Mouse (Mus musculus): ENCODE results near the gene Lca5l.

Gene Lca5l

GRCm38 (mm10) chr16:96199913-96200701 lies 8.0 kb upstream of the Lca5l start, which contains the start of gene Sh3bgr:
Gene Sh3bgr (plus strand): TSS chr16:96200450.
- H3K27me3 ChIP-seq (ENCODE audit: insufficient read depth, low read length): peaks cover 14% of the 10 kb centered on the region
- H3K9me3 ChIP-seq (ENCODE audit: low read length): peaks cover 7% of the 10 kb centered on the region; the same call in 1 of the 2 replicates
- H3K36me3 ChIP-seq (ENCODE audit: insufficient read depth, low read length): no peaks in the 10 kb centered on the region
- peak within 1 kb of the TSS; percentile 73 for H3K4me3 ChIP-seq (replicated peaks; ENCODE audit: low read length)
- peaks cover 16% of the 10 kb centered on the region for H3K4me1 ChIP-seq (replicated peaks; ENCODE audit: low read depth, low read length)
- TF ChIP-seq NANOG (IDR thresholded peaks at IDR 0.05; ENCODE audit: borderline replicate concordance, low read length): no peak
- TF ChIP-seq CTCF (conservative IDR thresholded peaks at IDR 0.05; ENCODE audit: low read length): no peak
- no peak for TF ChIP-seq POU5F1 (IDR thresholded peaks at IDR 0.05; ENCODE audit: borderline replicate concordance, low read length)

GRCm38 (mm10) chr16:96187619-96188018 lies 4.5 kb downstream of the Lca5l start:
- H3K36me3 ChIP-seq (ENCODE audit: insufficient read depth, low read length): no peaks in the 10 kb centered on the region
- peaks cover 15% of the 10 kb centered on the region for H3K4me1 ChIP-seq (replicated peaks; ENCODE audit: low read depth, low read length)
- H3K9me3 ChIP-seq (ENCODE audit: low read length): no peaks in the 10 kb centered on the region
- TF ChIP-seq POU5F1 (IDR thresholded peaks at IDR 0.05; ENCODE audit: borderline replicate concordance, low read length): no peak
- TF ChIP-seq NANOG (IDR thresholded peaks at IDR 0.05; ENCODE audit: borderline replicate concordance, low read length): no peak
- no peak for TF ChIP-seq CTCF (conservative IDR thresholded peaks at IDR 0.05; ENCODE audit: low read length)
- peaks cover 21% of the 10 kb centered on the region for H3K27me3 ChIP-seq (ENCODE audit: insufficient read depth, low read length)
- H3K4me3 ChIP-seq (replicated peaks; ENCODE audit: low read length): no peak overlapping the region

GRCm38 (mm10) chr16:96179156-96179555 lies 12.9 kb downstream of the Lca5l start:
- no peak for TF ChIP-seq POU5F1 (IDR thresholded peaks at IDR 0.05; ENCODE audit: borderline replicate concordance, low read length)
- peak; percentile 53 for TF ChIP-seq CTCF (conservative IDR thresholded peaks at IDR 0.05; ENCODE audit: low read length)
- Histone ChIP-seq H3K9me3 (ENCODE audit: low read length) (no peaks in the 10 kb centered on the region), H3K36me3 (ENCODE audit: insufficient read depth, low read length) (0 out of 2 replicates have a peak, but pooled peaks cover 4% of the 10 kb centered on the region)

GRCm38 (mm10) chr16:96175399-96175798 lies 16.7 kb downstream of the Lca5l start:
- no peaks in the 10 kb centered on the region; the same call in 1 of the 2 replicates for H3K4me1 ChIP-seq (replicated peaks; ENCODE audit: low read depth, low read length)
- H3K9me3 ChIP-seq (ENCODE audit: low read length): no peaks in the 10 kb centered on the region
- H3K4me3 ChIP-seq (replicated peaks; ENCODE audit: low read length): no peak overlapping the region
- TF ChIP-seq NANOG (IDR thresholded peaks at IDR 0.05; ENCODE audit: borderline replicate concordance, low read length) (no peak), CTCF (conservative IDR thresholded peaks at IDR 0.05; ENCODE audit: low read length) (no peak), POU5F1 (IDR thresholded peaks at IDR 0.05; ENCODE audit: borderline replicate concordance, low read length) (no peak)
- H3K27me3 ChIP-seq (ENCODE audit: insufficient read depth, low read length): no peaks in the 10 kb centered on the region
- 0 out of 2 replicates have a peak, but pooled peaks cover 4% of the 10 kb centered on the region for H3K36me3 ChIP-seq (ENCODE audit: insufficient read depth, low read length)

More at GRCm38 (mm10) chr16:96179156-96179555, 12.9 kb downstream of the Lca5l start:
- Histone ChIP-seq H3K27me3 (ENCODE audit: insufficient read depth, low read length) (0 out of 2 replicates have a peak, but pooled peaks cover 6% of the 10 kb centered on the region), H3K4me1 (replicated peaks; ENCODE audit: low read depth, low read length) (no peaks in the 10 kb centered on the region; the same call in 1 of the 2 replicates), H3K4me3 (replicated peaks; ENCODE audit: low read length) (no peak overlapping the region)

- no peaks in the 10 kb centered on the region for H3K4me1 ChIP-seq (replicated peaks; ENCODE audit: low read depth, low read length)
- 0 out of 2 replicates have a peak, but pooled peaks cover 4% of the 10 kb centered on the region for H3K36me3 ChIP-seq (ENCODE audit: insufficient read depth, low read length)
- no peaks in the 10 kb centered on the region for H3K9me3 ChIP-seq (ENCODE audit: low read length)
- TF ChIP-seq POU5F1 (IDR thresholded peaks at IDR 0.05; ENCODE audit: borderline replicate concordance, low read length) (no peak), NANOG (IDR thresholded peaks at IDR 0.05; ENCODE audit: borderline replicate concordance, low read length) (no peak), CTCF (conservative IDR thresholded peaks at IDR 0.05; ENCODE audit: low read length) (no peak)
- H3K27me3 ChIP-seq (ENCODE audit: insufficient read depth, low read length): no peaks in the 10 kb centered on the region
- H3K4me3 ChIP-seq (replicated peaks; ENCODE audit: low read length): no peak overlapping the region
Observed at GRCm38 (mm10) chr16:96173648-96174047, 18.4 kb downstream of the Lca5l start.

- TF ChIP-seq POU5F1 (IDR thresholded peaks at IDR 0.05; ENCODE audit: borderline replicate concordance, low read length) (no peak), CTCF (conservative IDR thresholded peaks at IDR 0.05; ENCODE audit: low read length) (no peak), NANOG (IDR thresholded peaks at IDR 0.05; ENCODE audit: borderline replicate concordance, low read length) (no peak)
- no peaks in the 10 kb centered on the region for H3K27me3 ChIP-seq (ENCODE audit: insufficient read depth, low read length)
- H3K9me3 ChIP-seq (ENCODE audit: low read length): no peaks in the 10 kb centered on the region
- no peak overlapping the region for H3K4me3 ChIP-seq (replicated peaks; ENCODE audit: low read length)
- H3K36me3 ChIP-seq (ENCODE audit: insufficient read depth, low read length): no peaks in the 10 kb centered on the region
- H3K4me1 ChIP-seq (replicated peaks; ENCODE audit: low read depth, low read length): no peaks in the 10 kb centered on the region
Observed at GRCm38 (mm10) chr16:96168837-96169236, 23.2 kb downstream of the Lca5l start.

- no peak for TF ChIP-seq POU5F1 (IDR thresholded peaks at IDR 0.05; ENCODE audit: borderline replicate concordance, low read length)
- no peak for TF ChIP-seq CTCF (conservative IDR thresholded peaks at IDR 0.05; ENCODE audit: low read length)
- no peak for TF ChIP-seq NANOG (IDR thresholded peaks at IDR 0.05; ENCODE audit: borderline replicate concordance, low read length)
- Histone ChIP-seq H3K36me3 (ENCODE audit: insufficient read depth, low read length) (peaks cover 5% of the 10 kb centered on the region), H3K27me3 (ENCODE audit: insufficient read depth, low read length) (no peaks in the 10 kb centered on the region), H3K4me1 (replicated peaks; ENCODE audit: low read depth, low read length) (peaks cover 21% of the 10 kb centered on the region), H3K4me3 (replicated peaks; ENCODE audit: low read length) (no peak overlapping the region), H3K9me3 (ENCODE audit: low read length) (no peaks in the 10 kb centered on the region)
Observed at GRCm38 (mm10) chr16:96165723-96166264, 26.3 kb downstream of the Lca5l start.

- peaks cover 8% of the 10 kb centered on the region; the same call in 1 of the 2 replicates for H3K27me3 ChIP-seq (ENCODE audit: insufficient read depth, low read length)
- H3K4me1 ChIP-seq (replicated peaks; ENCODE audit: low read depth, low read length): peaks cover 56% of the 10 kb centered on the region
- no peaks in the 10 kb centered on the region for H3K9me3 ChIP-seq (ENCODE audit: low read length)
- H3K4me3 ChIP-seq (replicated peaks; ENCODE audit: low read length): no peak overlapping the region
- peaks cover 22% of the 10 kb centered on the region for H3K36me3 ChIP-seq (ENCODE audit: insufficient read depth, low read length)
- no peak for TF ChIP-seq CTCF (conservative IDR thresholded peaks at IDR 0.05; ENCODE audit: low read length)
- TF ChIP-seq NANOG (IDR thresholded peaks at IDR 0.05; ENCODE audit: borderline replicate concordance, low read length): no peak
- no peak for TF ChIP-seq POU5F1 (IDR thresholded peaks at IDR 0.05; ENCODE audit: borderline replicate concordance, low read length)
Observed at GRCm38 (mm10) chr16:96161336-96161735, 30.7 kb downstream of the Lca5l start.

Measured in E14TG2a.4 (cell line).